13 mouse cellular contexts compared by ENCODE assay signal in genomic region chr2:106895326-106896023, GRCm38 (mm10).
DNase-seq lines count a peak whose midpoint lies in the region; ATAC-seq lines count a peak whose summit lies in the region.
"Had no signal": no experiment of that assay in that cellular context is flagged by ENCODE, and none has a peak within 500 bp of the region (broad histone marks: within the 10 kb centered on the region; RNA-seq: fewer than 3 reads in every experiment).

No protein-coding gene starts in this region.

- no peak overlapping the region for H3K9ac ChIP-seq in hindbrain, embryonic 11.5 days (ENCODE audit: low read depth, low read length)
- H3K9ac ChIP-seq in hindbrain, embryonic 13.5 days = no peak overlapping the region
- H3K9ac ChIP-seq in midbrain, embryonic 15.5 days = no peak overlapping the region

- intact Hi-C loops in heart, postnatal 36 days (cut with DNase I) = loop anchor here (10.0 kb wide), 1 partner anchor 91 kb away; no protein-coding TSS in a partner anchor

- H3K9me3 ChIP-seq in hindbrain, embryonic 11.5 days (ENCODE audit: control insufficient read depth, low read length) = no peaks in the 10 kb centered on the region
- no peaks in the 10 kb centered on the region for H3K9me3 ChIP-seq in hindbrain, embryonic 10.5 days
- H3K9me3 ChIP-seq in embryonic facial prominence, embryonic 10.5 days = no peaks in the 10 kb centered on the region
- no peaks in the 10 kb centered on the region for H3K9me3 ChIP-seq in hindbrain, embryonic 13.5 days
- H3K9me3 ChIP-seq in midbrain, embryonic 15.5 days = no peaks in the 10 kb centered on the region

- WGBS in hindbrain, embryonic 11.5 days = 24% methylated on average over 11 of the region's 11 CpGs
- WGBS in hindbrain, embryonic 10.5 days = 19% methylated on average over 11 of the region's 11 CpGs
- 23% methylated on average over 11 of the region's 11 CpGs for WGBS in embryonic facial prominence, embryonic 10.5 days
- WGBS in hindbrain, embryonic 13.5 days = 16% methylated on average over 11 of the region's 11 CpGs
- 13% methylated on average over 11 of the region's 11 CpGs for WGBS in midbrain, embryonic 15.5 days

- no peaks in the 10 kb centered on the region for H3K27me3 ChIP-seq in hindbrain, embryonic 11.5 days (ENCODE audit: control insufficient read depth, insufficient read depth, low read length)
- peaks cover 15% of the 10 kb centered on the region; the same call in 1 of the 2 replicates for H3K27me3 ChIP-seq in hindbrain, embryonic 10.5 days (ENCODE audit: insufficient read depth, poor library complexity, severe bottlenecking)
- peaks cover 7% of the 10 kb centered on the region for H3K27me3 ChIP-seq in embryonic facial prominence, embryonic 10.5 days (replicated peaks; ENCODE audit: low read depth, poor library complexity, severe bottlenecking)
- 0 out of 2 replicates have a peak, but pooled peaks cover 4% of the 10 kb centered on the region for H3K27me3 ChIP-seq in hindbrain, embryonic 13.5 days
- H3K27me3 ChIP-seq in midbrain, embryonic 15.5 days (replicated peaks) = no peaks in the 10 kb centered on the region

- no peaks in the 10 kb centered on the region for H3K4me1 ChIP-seq in hindbrain, embryonic 11.5 days (replicated peaks; ENCODE audit: control insufficient read depth, insufficient read depth, low read length)
- peaks cover 15% of the 10 kb centered on the region for H3K4me1 ChIP-seq in hindbrain, embryonic 10.5 days (replicated peaks)
- peaks cover 28% of the 10 kb centered on the region for H3K4me1 ChIP-seq in embryonic facial prominence, embryonic 10.5 days
- H3K4me1 ChIP-seq in hindbrain, embryonic 13.5 days (replicated peaks) = peaks cover 11% of the 10 kb centered on the region
- H3K4me1 ChIP-seq in midbrain, embryonic 15.5 days = 0 out of 2 replicates have a peak, but pooled peaks cover 9% of the 10 kb centered on the region

- no peaks in the 10 kb centered on the region for H3K36me3 ChIP-seq in hindbrain, embryonic 11.5 days (ENCODE audit: control insufficient read depth, insufficient read depth, low read length)
- H3K36me3 ChIP-seq in hindbrain, embryonic 10.5 days = no peaks in the 10 kb centered on the region
- no peaks in the 10 kb centered on the region for H3K36me3 ChIP-seq in embryonic facial prominence, embryonic 10.5 days (replicated peaks)
- H3K36me3 ChIP-seq in hindbrain, embryonic 13.5 days = no peaks in the 10 kb centered on the region
- no peaks in the 10 kb centered on the region for H3K36me3 ChIP-seq in midbrain, embryonic 15.5 days (replicated peaks)

- no peak overlapping the region for H3K4me2 ChIP-seq in hindbrain, embryonic 11.5 days (replicated peaks; ENCODE audit: low read depth, low read length)
- H3K4me2 ChIP-seq in hindbrain, embryonic 13.5 days = no peak overlapping the region
- no peak overlapping the region for H3K4me2 ChIP-seq in midbrain, embryonic 15.5 days

- H3K27ac ChIP-seq in hindbrain, embryonic 11.5 days (ENCODE audit: low read depth, low read length) = no peak overlapping the region
- no peak overlapping the region for H3K27ac ChIP-seq in hindbrain, embryonic 10.5 days
- no peak overlapping the region for H3K27ac ChIP-seq in embryonic facial prominence, embryonic 10.5 days (replicated peaks)
- H3K27ac ChIP-seq in hindbrain, embryonic 13.5 days = 0 out of 2 replicates have a peak overlapping the region, but pooled peaks have one; percentile 8
- H3K27ac ChIP-seq in midbrain, embryonic 15.5 days = no peak overlapping the region

- no peak for DNase-seq in hindbrain, embryonic 11.5 days (ENCODE audit: low spot score)
- DNase-seq in hindbrain, embryonic 10.5 days (ENCODE audit: low spot score) = no peak
- peak; percentile 28 for DNase-seq in embryonic facial prominence, embryonic 10.5 days (ENCODE audit: low spot score)
- no peak for DNase-seq in urinary bladder, postnatal 25 days (ENCODE audit: low spot score)
- DNase-seq in heart, postnatal 36 days = no peak
- DNase-seq: adrenal gland, postnatal 10 days; cerebellum, adult 2 months; gastrocnemius, postnatal 25 days; kidney, postnatal 10 days; lung, postnatal 36 days had no signal

- peak; percentile 71 for ATAC-seq in hindbrain, embryonic 11.5 days (ENCODE audit: low FRiP score)
- ATAC-seq in hindbrain, embryonic 13.5 days (ENCODE audit: low FRiP score) = peak; percentile 79
- ATAC-seq in midbrain, embryonic 15.5 days (replicated peaks) = peak; percentile 84
- no peak for ATAC-seq in granulocyte monocyte progenitor cell, adult 5-6 weeks (replicated peaks; ENCODE audit: poor library complexity, severe bottlenecking)

- H3K4me3 ChIP-seq in hindbrain, embryonic 11.5 days (ENCODE audit: low read depth, low read length) = no peak overlapping the region
- H3K4me3 ChIP-seq in hindbrain, embryonic 10.5 days = no peak overlapping the region
- H3K4me3 ChIP-seq in embryonic facial prominence, embryonic 10.5 days = no peak overlapping the region
- no peak overlapping the region for H3K4me3 ChIP-seq in hindbrain, embryonic 13.5 days
- no peak overlapping the region for H3K4me3 ChIP-seq in midbrain, embryonic 15.5 days
